Mouse (Mus musculus): ENCODE data around the gene H2-Q1.
"Not testable (repeated sequence)": the region's sequence is repeated elsewhere in the genome, so short reads cannot be mapped to it uniquely, and the experiment has no call there.

The H2-Q1 gene

DNA sequence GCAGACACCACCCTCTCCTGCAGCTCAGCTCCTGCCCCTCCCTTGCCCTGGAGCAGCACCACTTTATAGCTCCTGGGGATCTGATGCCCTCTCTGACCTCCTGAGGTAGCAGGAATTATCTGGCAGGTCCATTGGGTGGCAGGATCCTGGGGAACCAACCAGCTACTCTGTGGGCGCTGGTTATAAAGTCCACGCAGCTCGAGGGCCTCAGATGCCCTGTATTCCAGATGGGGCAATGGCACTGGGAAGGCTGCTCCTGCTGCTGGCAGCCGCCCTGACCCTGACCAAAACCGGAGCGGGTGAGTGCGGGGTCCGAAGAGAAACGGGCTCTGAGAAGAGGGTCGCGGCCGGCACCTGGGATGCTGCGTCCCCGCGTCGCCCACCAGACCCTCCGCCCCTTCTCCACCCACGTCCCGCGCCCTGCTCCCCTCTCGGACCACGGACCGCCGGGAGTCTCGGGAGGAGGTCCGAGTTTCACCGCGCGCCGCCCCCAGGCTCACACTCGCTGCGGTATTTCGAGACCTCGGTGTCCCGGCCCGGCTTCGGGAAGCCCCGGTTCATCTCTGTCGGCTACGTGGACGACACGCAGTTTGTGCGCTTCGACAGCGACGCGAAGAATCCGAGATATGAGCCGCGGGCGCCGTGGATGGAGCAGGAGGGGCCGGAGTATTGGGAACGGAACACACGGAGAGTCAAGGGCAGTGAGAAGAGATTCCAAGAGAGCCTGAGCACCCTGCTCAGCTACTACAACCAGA lies at the start of gene H2-Q1:
Gene H2-Q1, plus strand, starts transcription at position 79 of the 755 bp plus-strand sequence.
- DNase-seq (ENCODE audit: low spot score in 2 of 2), result no peak

- DNase-seq (ENCODE audit: low spot score in 2 of 2), result no peak
Measured at GRCm38 (mm10) chr17:35272249-35272648, 48.0 kb upstream of the H2-Q1 start.

- peak; percentile 84 to 87 for DNase-seq (ENCODE audit: low spot score in 2 of 2)
Measured at GRCm38 (mm10) chr17:35274770-35275169, 45.4 kb upstream of the H2-Q1 start.

DNA sequence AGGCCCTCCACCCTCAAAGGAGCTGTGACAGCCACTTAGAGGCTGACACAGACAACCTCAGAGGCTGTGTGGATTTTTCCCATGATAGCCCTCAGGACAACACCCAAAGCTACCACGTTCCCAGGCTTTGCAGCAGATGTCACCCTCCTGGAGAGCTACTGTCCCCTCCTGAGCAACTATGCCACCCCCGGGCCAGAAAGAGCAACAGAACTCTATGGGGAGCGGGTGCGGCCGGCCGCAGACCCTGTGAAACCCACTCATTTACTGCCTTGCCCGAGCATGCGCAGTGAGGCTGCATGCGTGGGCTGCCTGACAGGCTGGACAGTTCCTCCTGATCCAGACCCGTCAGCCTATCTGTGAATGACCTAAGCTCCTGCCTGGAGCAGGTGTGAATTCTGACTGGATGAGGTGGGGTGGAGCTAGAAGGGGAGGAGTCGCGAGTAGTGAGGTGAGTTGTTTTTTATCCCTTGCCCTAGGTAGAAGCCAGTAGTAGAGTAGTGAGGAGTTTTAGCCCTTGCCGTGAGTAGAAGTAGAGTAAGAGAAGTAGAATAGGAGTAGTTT lies 43.8 kb upstream of the H2-Q1 start:
- DNase-seq (ENCODE audit: low spot score in 2 of 2), result no peak

DNA sequence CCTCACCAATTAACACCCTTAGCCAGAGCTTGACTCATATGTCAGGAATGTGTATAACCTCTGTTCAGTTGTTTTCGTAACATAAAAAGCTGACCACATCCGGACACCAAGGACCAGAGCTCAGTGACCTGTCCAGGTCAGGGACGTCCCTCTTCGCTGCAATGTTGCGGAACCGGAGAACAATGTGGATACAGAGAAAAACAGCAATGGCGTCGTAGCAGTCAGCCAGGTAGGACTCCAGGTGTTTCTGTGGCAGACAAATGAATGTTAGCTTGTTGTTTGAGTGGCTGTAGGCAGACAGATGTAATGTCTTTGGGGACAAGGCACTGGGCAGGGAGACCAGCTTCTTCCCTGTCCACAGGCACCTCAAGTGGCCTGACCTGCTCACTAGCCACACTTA lies 42.2 kb upstream of the H2-Q1 start:
- no peak for DNase-seq (ENCODE audit: low spot score in 2 of 2)

- no peak for DNase-seq (ENCODE audit: low spot score in 2 of 2)
Measured at GRCm38 (mm10) chr17:35278957-35279688, 41.1 kb upstream of the H2-Q1 start.

- no peak for DNase-seq (ENCODE audit: low spot score in 2 of 2)
Measured at GRCm38 (mm10) chr17:35280276-35280675, 39.9 kb upstream of the H2-Q1 start.

DNA sequence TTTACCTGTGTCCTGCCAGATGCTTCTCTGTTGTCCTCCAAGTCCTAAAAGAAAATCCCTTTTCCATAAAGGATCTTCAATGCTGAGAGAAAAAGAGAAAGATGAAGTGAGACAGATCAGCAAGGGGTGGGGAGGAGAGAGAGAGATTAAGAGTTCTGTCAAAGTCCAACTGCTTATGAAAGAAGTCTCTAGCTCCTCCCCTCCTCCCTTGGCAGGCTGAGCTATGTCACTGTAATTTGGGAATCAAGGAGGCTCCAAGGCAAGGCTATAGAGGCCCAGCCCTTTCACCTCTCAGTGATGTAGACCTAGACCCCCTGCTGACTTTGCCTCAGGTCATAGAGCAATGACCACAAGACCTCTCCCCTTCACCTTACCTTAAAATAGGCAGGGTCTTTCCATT lies 34.8 kb upstream of the H2-Q1 start:
- no peak for DNase-seq (ENCODE audit: low spot score in 2 of 2)

DNA sequence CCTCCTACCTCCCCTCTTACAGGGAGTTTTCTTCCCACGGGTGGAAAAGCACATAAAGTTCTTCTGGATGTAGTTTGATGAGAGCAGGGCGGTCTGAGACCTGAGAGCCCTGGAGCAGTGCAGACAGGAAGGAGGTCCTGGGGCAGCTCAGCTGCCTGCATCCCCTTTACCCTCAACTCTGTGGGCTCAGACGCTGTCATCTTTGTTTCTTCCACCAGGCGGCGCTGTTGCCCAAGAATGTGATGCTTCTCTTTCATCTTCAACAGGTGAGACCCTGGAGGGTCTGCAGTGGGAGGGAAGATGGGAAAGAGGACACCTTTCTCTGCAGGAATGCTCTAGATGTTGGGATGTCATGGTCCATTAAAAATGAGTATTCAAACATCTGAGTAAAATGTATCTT lies 24.4 kb upstream of the H2-Q1 start:
- DNase-seq (ENCODE audit: low spot score in 2 of 2), result peak in 1 of 2 experiments; percentile 32

DNA sequence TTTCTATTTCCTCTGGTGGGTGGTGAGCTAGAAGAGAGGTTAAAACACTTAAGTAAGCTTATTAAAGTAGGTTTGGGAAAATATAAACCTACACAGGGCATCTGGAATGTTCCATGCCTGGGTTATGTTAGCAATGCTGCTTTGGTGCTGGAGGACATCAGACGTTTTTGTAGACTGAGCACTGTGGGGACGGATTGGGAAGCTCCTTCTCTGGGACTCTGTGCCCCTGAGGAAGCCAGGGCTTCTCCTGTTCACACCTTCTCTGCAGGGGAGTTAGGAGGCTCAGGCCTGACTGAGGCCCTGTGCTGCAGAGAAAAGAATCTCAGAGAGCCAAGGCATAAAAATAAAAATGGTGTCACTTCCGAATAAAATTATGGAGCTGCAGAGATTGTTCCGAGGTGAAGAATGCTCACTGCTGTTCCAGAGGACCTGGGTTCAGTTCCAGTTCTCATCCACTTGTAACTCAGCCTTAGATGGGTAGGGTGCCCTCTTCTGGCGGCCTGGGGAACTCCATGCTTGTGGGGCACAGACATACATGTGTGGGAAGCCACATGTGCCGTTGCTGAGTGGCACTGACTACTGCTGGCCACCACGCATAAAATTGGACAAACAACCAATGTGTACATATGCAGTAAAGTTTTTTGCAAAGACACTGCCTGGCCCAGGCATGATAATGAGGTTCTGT lies 19.8 kb upstream of the H2-Q1 start:
- DNase-seq (ENCODE audit: low spot score in 2 of 2), result not testable (repeated sequence)

GRCm38 (mm10) chr17:35301645-35302258 lies 18.5 kb upstream of the H2-Q1 start:
- DNase-seq (ENCODE audit: low spot score in 2 of 2), result peak; percentile 84 to 89

- no peak for DNase-seq (ENCODE audit: low spot score in 2 of 2)
Measured at GRCm38 (mm10) chr17:35303271-35303670, 16.9 kb upstream of the H2-Q1 start.

GRCm38 (mm10) chr17:35303756-35304350 lies 16.4 kb upstream of the H2-Q1 start:
- no peak for DNase-seq (ENCODE audit: low spot score in 2 of 2)

- no peak for DNase-seq (ENCODE audit: low spot score in 2 of 2)
Measured at GRCm38 (mm10) chr17:35304478-35304877, 15.7 kb upstream of the H2-Q1 start.

DNA sequence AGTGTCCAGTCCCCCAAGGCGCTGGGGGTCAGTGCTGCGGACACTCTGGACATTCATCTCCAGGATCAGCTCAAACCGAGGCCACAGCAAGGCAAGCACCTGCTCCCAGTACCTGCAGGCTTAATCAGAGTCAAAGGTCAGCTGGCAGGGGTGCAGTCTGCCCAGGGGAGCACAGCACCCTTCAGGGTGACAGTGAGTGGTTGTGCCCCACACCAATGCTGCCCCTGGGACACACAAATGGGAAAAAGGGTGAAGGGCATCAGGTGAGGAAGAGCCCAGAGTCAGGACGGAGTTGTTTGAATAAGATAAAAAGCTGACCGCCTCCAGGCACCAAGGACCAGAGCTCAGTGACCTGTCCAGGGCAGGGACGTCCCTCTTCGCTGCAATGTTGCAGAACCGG lies 15.3 kb upstream of the H2-Q1 start:
- DNase-seq (ENCODE audit: low spot score in 2 of 2), result not testable (repeated sequence)

GRCm38 (mm10) chr17:35318671-35319070 lies 1.5 kb upstream of the H2-Q1 start:
- no peak for DNase-seq (ENCODE audit: low spot score in 2 of 2)

GRCm38 (mm10) chr17:35325124-35325523 lies 4.9 kb downstream of the H2-Q1 start:
- DNase-seq (ENCODE audit: low spot score in 2 of 2), result not testable (repeated sequence)

GRCm38 (mm10) chr17:35326000-35326399 lies 5.8 kb downstream of the H2-Q1 start:
- not testable (repeated sequence) for DNase-seq (ENCODE audit: low spot score in 2 of 2)

GRCm38 (mm10) chr17:35329714-35330113 lies 9.5 kb downstream of the H2-Q1 start:
- DNase-seq (ENCODE audit: low spot score in 2 of 2), result not testable (repeated sequence)

GRCm38 (mm10) chr17:35331546-35331945 lies 11.3 kb downstream of the H2-Q1 start:
- peak in 1 of 2 experiments; percentile 23 for DNase-seq (ENCODE audit: low spot score in 2 of 2)

GRCm38 (mm10) chr17:35342071-35342671 lies 22.0 kb downstream of the H2-Q1 start, which contains the start of gene H2-Q2:
TSS of gene H2-Q2 (plus strand) at chr17:35342242.
- no peak for DNase-seq (ENCODE audit: low spot score in 2 of 2)
